Mouse (Mus musculus): Measurements from ENCODE around the gene Hsd11b1. TPM values are rescaled to one million over a fixed set of nuclear protein-coding genes. Genes with fewer than 3 reads are reported as not detected.

Gene Hsd11b1
- polyA plus RNA-seq (2014; fragmentation: Illumina TruSeq; extraction: RNeasy Lipid Tissue Mini Kit (QIAGEN cat#74804); ENCODE audit: low read depth, low replicate concordance): 106 TPM

DNA sequence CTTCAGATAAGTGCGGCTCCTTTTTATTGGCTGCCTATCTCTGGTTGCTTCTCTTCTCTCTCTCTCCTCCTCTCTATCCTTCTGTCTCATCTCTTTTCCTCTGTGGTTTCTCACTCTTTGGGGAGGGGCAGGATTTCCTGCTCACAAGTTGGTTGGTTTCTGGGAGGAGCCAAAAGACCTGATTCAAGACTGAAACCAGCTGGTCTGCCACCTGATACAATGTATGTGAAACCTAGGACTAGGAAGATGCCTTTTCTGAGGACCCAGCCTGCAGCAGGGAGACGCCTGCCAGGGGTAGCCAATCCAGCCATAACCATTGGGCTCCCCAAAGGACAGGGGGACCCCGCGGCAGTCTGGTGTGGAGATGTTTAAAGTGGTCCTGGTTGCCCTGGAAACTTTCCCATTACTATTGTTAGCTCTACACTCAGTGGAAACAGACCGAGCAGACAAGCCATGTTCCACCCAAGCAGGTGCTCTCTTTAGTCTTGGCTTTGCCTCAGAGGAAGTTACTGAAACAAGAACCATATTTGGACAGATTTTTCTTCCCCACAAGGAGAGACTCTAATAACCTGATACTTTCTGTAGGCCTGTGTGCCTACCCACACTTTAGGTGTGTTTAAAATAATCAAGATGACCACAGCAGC lies at the start of gene Hsd11b1:
Gene Hsd11b1, minus strand, starts transcription at position 121 of the 644 bp plus-strand sequence.

DNA sequence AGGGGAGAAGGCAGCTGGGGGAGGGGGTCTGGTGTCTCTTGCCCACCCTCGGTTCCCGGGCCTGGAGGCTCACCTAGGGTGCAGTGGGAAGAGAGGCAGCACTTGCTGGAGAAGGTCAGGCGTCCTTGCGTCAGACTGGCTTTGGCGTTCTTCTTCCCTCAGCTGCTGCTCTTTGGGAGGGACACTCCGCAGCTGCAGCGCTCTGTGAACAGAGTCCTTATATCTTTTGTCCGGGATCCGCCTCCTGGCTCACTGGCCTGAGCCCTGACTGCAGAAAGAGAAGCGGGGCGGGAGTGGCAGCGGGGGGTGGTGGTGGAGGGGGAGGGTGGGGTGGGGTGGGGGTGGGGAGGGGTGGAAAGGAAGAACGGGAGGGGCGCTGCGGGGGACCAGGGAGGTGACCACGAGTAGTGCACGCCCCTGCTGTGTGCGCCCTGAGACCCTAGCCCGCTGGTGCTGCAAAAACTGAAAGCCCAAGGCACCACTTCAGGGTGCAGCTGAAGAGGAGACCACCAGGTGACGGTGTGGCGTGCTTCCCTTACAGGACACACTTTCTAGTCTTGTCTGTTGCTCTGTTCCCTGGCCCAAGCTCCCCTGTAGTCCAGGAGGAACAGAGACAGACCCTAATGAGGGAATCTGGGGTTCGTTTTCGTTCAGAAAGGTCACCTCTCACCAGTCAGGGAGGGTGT lies 9.2 kb upstream of the Hsd11b1 start, which contains the start of gene G0s2:
Gene G0s2, minus strand, starts transcription at position 302 of the 686 bp plus-strand sequence.

DNA sequence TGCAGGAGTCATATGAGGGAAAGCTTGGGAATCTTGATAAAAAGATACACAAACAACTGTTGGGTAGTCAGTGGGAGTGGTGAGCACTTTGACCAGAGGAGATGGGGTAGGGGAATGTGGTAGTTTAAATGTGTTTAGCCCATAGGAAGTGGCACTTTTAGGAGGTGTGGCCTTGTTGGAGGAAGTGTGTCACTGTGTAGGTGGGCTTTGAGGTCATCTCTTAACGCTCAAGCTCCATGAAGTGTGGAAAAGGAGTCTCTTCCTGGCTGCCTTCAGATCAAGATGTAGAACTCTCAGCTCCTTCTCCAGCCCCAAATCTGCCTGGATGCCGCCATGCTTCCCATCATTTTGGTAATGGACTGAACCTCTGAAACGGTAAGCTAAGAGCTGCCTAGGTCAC lies 56.4 kb downstream of the Hsd11b1 start, which contains the start of gene Lamb3:
Gene Lamb3, plus strand, starts transcription at position 197 of the 400 bp plus-strand sequence.

DNA sequence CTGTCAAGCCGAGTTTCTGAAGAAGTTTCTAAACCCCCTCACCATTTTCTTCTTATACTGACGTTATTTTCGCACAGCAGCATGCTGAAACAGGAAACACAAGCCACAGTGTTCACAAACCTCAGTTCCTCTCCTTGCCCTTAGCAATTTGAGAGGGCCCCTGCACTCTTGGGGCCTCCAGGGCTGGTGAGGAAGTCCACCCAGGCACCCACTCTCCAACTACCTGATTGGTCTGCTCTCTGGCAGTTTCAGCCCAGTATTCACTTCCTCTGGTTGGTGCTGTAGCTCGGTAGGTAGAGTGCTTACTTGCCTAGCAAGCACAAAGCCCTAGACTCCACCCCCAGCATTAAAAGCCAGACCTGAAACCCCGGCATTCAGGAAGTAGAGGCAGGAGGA lies 62.5 kb downstream of the Hsd11b1 start, which contains the start of gene Traf3ip3:
Gene Traf3ip3, minus strand, starts transcription at position 321 of the 396 bp plus-strand sequence.

Other genes starting within 250 kb of the Hsd11b1 start
- 38.0 TPM for gene Syt14, start 228.3 kb downstream of the Hsd11b1 start, polyA plus RNA-seq (2014; fragmentation: Illumina TruSeq; extraction: RNeasy Lipid Tissue Mini Kit (QIAGEN cat#74804); ENCODE audit: low read depth, low replicate concordance)
- 17.7 TPM for gene Diexf, start 133.8 kb downstream of the Hsd11b1 start, polyA plus RNA-seq (2014; fragmentation: Illumina TruSeq; extraction: RNeasy Lipid Tissue Mini Kit (QIAGEN cat#74804); ENCODE audit: low read depth, low replicate concordance)
- 0.47 TPM for gene Irf6, start 111.0 kb downstream of the Hsd11b1 start, polyA plus RNA-seq (2014; fragmentation: Illumina TruSeq; extraction: RNeasy Lipid Tissue Mini Kit (QIAGEN cat#74804); ENCODE audit: low read depth, low replicate concordance)
- gene A130010J15Rik, start 96.0 kb downstream of the Hsd11b1 start, polyA plus RNA-seq (2014; fragmentation: Illumina TruSeq; extraction: RNeasy Lipid Tissue Mini Kit (QIAGEN cat#74804); ENCODE audit: low read depth, low replicate concordance): 6.5 TPM
- gene Traf3ip3, start 62.4 kb downstream of the Hsd11b1 start, polyA plus RNA-seq (2014; fragmentation: Illumina TruSeq; extraction: RNeasy Lipid Tissue Mini Kit (QIAGEN cat#74804); ENCODE audit: low read depth, low replicate concordance): 2.2 TPM
- not detected for gene Lamb3, start 56.4 kb downstream of the Hsd11b1 start, polyA plus RNA-seq (2014; fragmentation: Illumina TruSeq; extraction: RNeasy Lipid Tissue Mini Kit (QIAGEN cat#74804); ENCODE audit: low read depth, low replicate concordance)
- 0.76 TPM for gene G0s2, start 9.1 kb upstream of the Hsd11b1 start, polyA plus RNA-seq (2014; fragmentation: Illumina TruSeq; extraction: RNeasy Lipid Tissue Mini Kit (QIAGEN cat#74804); ENCODE audit: low read depth, low replicate concordance)
- gene Camk1g, start 106.2 kb upstream of the Hsd11b1 start, polyA plus RNA-seq (2014; fragmentation: Illumina TruSeq; extraction: RNeasy Lipid Tissue Mini Kit (QIAGEN cat#74804); ENCODE audit: low read depth, low replicate concordance): not detected

Data from adrenal gland, adult 10 weeks (tissue).